Mouse (Mus musculus): ENCODE results near the gene Sgsh. TPM values are rescaled to one million over a fixed set of nuclear protein-coding genes. Genes with fewer than 3 reads are reported as not detected.

Gene Sgsh
- polyA plus RNA-seq, 1 experiment from 2014 or later, result 8.4 TPM

DNA sequence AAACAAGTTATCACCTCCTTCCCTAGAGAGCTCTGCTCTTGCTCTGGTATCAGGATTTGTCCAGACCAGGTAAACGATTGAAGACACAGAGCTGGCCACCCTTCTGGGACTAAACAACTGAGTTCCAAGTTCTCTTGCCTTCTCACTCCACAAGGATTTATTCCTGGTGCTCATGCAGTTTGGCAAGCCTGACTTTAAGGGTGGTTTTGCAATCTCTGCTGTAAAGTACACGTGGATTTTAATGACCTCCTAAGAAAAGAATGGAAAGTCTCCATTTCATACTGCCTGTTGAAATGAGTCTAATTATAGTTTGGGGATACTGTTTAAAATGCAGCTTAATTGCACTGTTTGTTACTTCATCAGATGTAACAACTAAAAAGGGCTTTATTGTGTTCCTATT is 54.4 kb downstream of the Sgsh start:
- H3K4me3 ChIP-seq (ENCODE audit: low read length), result no peak overlapping the region
- H3K27ac ChIP-seq (ENCODE audit: low read length), result no peak overlapping the region
- 9% methylated on average over 2 of the region's 2 CpGs for WGBS
- no peaks in the 10 kb centered on the region for H3K9me3 ChIP-seq (ENCODE audit: control insufficient read depth, low read length)
- H3K9ac ChIP-seq (ENCODE audit: low read length), result no peak overlapping the region
- H3K36me3 ChIP-seq (ENCODE audit: control insufficient read depth, insufficient read depth, low read length), result peaks cover 13% of the 10 kb centered on the region
- peaks cover 20% of the 10 kb centered on the region for H3K4me1 ChIP-seq (replicated peaks; ENCODE audit: control insufficient read depth, insufficient read depth, low read length)
- H3K27me3 ChIP-seq (ENCODE audit: control insufficient read depth, insufficient read depth, low read depth, low read length), result no peaks in the 10 kb centered on the region
- peak overlapping the region; percentile 77; the same call in 1 of the 2 replicates for H3K4me2 ChIP-seq (ENCODE audit: low read depth, low read length)
- ATAC-seq (ENCODE audit: low read depth), result no peak

DNA sequence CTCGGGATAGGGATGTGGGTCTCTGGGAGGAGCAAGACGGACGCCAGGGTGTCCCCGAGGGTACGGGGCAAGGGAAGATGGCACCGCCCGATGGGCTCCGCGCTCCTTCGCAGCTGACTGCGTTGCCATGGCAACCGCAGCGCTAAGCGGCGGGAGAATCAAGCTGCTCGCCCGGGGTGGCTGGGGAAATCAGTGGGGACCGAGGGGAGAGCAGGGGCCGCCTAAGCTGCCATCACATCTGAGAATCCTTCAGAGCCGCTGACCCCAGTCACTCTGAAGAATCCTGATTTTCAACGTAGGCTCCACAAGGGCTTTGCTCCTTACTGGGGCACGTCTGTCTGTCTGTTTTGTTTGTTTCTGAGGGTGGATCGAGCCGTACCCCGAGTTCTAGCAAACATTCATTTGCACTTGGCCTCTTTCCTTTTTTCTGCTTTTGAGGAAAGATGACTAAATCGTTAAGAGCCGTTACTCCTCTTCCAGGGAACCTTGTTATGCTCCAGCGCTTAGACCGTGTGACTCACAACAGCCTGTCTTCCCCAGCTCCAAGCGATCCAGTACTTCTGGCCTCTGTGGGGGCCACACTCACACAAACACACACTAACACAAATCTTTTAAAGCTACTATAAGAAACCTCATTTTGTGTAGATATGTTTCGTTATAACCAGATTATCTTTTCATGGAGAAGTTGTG is 54.9 kb downstream of the Sgsh start:
- peak; percentile 78 for ATAC-seq (ENCODE audit: low read depth)
- Histone ChIP-seq H3K27ac (ENCODE audit: low read length) (peak overlapping the region; percentile 88), H3K4me2 (ENCODE audit: low read depth, low read length) (peak overlapping the region; percentile 77), H3K27me3 (ENCODE audit: control insufficient read depth, insufficient read depth, low read depth, low read length) (no peaks in the 10 kb centered on the region), H3K9me3 (ENCODE audit: control insufficient read depth, low read length) (no peaks in the 10 kb centered on the region), H3K4me1 (replicated peaks; ENCODE audit: control insufficient read depth, insufficient read depth, low read length) (peaks cover 20% of the 10 kb centered on the region), H3K9ac (ENCODE audit: low read length) (peak overlapping the region; percentile 96), H3K36me3 (ENCODE audit: control insufficient read depth, insufficient read depth, low read length) (peaks cover 16% of the 10 kb centered on the region), H3K4me3 (ENCODE audit: low read length) (peak overlapping the region; percentile 93)
- WGBS, result under 1% methylated on average over 31 of the region's 31 CpGs

DNA sequence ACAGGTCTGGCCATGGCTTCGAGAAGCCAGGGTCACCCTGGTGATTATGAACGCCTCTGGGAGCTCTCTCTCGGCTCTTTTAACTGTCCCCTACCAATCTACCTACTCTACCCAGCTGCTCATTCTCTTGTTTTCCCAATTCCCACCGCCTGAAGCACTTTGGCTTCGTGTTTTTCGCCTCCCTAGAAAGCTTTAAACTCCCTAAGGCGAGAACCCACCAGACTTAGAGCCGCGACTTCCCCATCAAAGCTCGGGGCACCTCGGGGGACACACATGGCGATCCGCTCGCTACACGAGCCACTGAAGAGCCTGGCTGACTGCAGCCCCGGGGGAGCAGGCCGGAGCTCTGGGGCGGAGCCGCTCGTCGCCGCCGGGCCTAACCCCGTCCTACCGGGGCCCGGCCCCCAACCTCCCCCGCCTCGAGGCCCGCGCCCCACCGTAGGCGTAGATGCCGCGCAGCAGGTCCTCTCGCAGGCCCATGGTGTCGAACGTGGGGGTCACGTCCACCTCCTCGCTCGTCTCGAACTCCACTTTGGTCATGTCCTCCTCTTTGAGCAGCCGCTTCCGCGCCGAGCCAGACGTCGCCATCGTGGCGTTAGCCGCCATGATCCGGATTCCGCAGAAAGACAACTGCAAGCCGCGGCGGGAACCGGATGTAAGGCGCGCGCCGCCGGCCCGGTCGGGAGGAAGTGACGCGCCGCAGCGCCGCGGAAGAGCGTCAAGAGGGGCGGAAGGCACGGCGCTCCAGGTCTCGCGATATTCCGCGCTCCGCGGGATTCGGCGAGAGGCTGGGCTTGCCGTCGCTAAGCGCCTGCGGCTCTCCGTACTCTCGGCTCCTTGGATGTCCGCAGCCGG is 55.7 kb downstream of the Sgsh start, which contains the start of gene Eif4a3:
Gene Eif4a3 (minus strand): TSS at position 699 of the 855 bp plus-strand sequence.
- H3K9ac ChIP-seq (ENCODE audit: low read length), result peak within 1 kb of the TSS; percentile 96
- under 1% methylated on average over 89 of the region's 89 CpGs for WGBS
- H3K27ac ChIP-seq (ENCODE audit: low read length), result peak within 1 kb of the TSS; percentile 88
- peaks cover 20% of the 10 kb centered on the region for H3K4me1 ChIP-seq (replicated peaks; ENCODE audit: control insufficient read depth, insufficient read depth, low read length)
- no peaks in the 10 kb centered on the region for H3K27me3 ChIP-seq (ENCODE audit: control insufficient read depth, insufficient read depth, low read depth, low read length)
- peaks cover 22% of the 10 kb centered on the region for H3K36me3 ChIP-seq (ENCODE audit: control insufficient read depth, insufficient read depth, low read length)
- peak; percentile 96 for ATAC-seq (ENCODE audit: low read depth)
- no peaks in the 10 kb centered on the region for H3K9me3 ChIP-seq (ENCODE audit: control insufficient read depth, low read length)
- H3K4me3 ChIP-seq (ENCODE audit: low read length), result peak within 1 kb of the TSS; percentile 93
- peak within 1 kb of the TSS; percentile 95 for H3K4me2 ChIP-seq (ENCODE audit: low read depth, low read length)

DNA sequence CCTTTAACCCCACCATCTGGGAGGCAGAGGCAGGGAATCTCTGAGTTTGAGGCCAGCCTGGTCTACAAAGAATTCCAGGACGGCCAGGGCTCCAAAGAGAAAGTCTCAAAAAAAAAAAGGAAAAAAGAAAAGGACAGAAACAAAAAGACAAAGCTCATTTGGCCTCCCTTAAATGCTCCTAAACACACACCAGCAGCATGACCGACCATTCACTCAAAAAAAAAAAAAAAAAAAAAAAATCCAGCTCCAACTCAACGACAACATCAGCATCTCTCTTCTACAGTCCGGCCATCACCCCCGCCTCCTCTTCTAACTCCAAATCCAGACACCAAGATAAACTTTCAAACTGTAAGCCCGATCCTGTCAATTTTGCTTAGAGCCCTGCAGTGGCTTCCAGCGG is 56.4 kb downstream of the Sgsh start:
- no peaks in the 10 kb centered on the region for H3K9me3 ChIP-seq (ENCODE audit: control insufficient read depth, low read length)
- H3K36me3 ChIP-seq (ENCODE audit: control insufficient read depth, insufficient read depth, low read length), result peaks cover 29% of the 10 kb centered on the region
- peak overlapping the region; percentile 96 for H3K9ac ChIP-seq (ENCODE audit: low read length)
- no peak for ATAC-seq (ENCODE audit: low read depth)
- H3K4me2 ChIP-seq (ENCODE audit: low read depth, low read length), result peak overlapping the region; percentile 95
- 10% methylated on average over 7 of the region's 7 CpGs for WGBS
- no peaks in the 10 kb centered on the region for H3K27me3 ChIP-seq (ENCODE audit: control insufficient read depth, insufficient read depth, low read depth, low read length)
- H3K4me3 ChIP-seq (ENCODE audit: low read length), result peak overlapping the region; percentile 93
- peaks cover 20% of the 10 kb centered on the region for H3K4me1 ChIP-seq (replicated peaks; ENCODE audit: control insufficient read depth, insufficient read depth, low read length)
- 0 out of 2 replicates have a peak overlapping the region, but pooled peaks have one; percentile 58 for H3K27ac ChIP-seq (ENCODE audit: low read length)

DNA sequence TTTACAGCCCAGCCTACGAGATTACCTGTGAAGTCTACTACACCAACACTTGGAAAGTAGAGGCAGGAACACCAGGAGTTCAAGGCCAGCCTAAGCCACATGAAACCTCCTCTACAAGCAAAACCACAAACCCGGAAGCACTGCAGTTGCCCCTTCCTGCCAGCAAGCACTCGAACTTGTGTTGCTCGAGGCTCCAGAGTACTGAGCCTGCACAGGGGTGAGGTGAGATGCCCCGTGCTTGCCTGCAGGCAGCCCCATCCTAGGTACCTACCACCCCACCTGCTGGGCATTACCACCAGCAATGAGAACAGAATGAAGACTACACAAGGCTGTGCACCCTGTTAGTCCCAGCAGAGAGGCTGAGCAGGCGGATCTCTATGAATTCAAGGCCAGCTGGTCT is 57.3 kb downstream of the Sgsh start:
- 75% methylated on average over 6 of the region's 6 CpGs for WGBS
- no peak for ATAC-seq (ENCODE audit: low read depth)
- Histone ChIP-seq H3K4me3 (ENCODE audit: low read length) (no peak overlapping the region), H3K9me3 (ENCODE audit: control insufficient read depth, low read length) (no peaks in the 10 kb centered on the region), H3K27ac (ENCODE audit: low read length) (no peak overlapping the region), H3K4me2 (ENCODE audit: low read depth, low read length) (0 out of 2 replicates have a peak overlapping the region, but pooled peaks have one; percentile 95), H3K9ac (ENCODE audit: low read length) (no peak overlapping the region), H3K27me3 (ENCODE audit: control insufficient read depth, insufficient read depth, low read depth, low read length) (no peaks in the 10 kb centered on the region), H3K4me1 (replicated peaks; ENCODE audit: control insufficient read depth, insufficient read depth, low read length) (peaks cover 20% of the 10 kb centered on the region), H3K36me3 (ENCODE audit: control insufficient read depth, insufficient read depth, low read length) (peaks cover 39% of the 10 kb centered on the region)

MicroRNA genes within 50 kb of the gene (microRNA counts, 519-probe panel; counts per million panel counts)
- microRNA mmu-miR-1932, result not detected

Small RNA genes lying within 50 kb of the gene (microRNA-seq; reads per million reads assigned to microRNA genes)
- gene Mir1932, result not detected

Other genes starting within 250 kb of the Sgsh start
- gene Tbc1d16, start 127.0 kb downstream of the Sgsh start, polyA plus RNA-seq (2015; fragmentation: Nextera tagmentation; extraction: Ambion mirVana), result 19.4 and 20.0 TPM in 2 replicates
- 6.3 and 9.2 TPM in 2 replicates for gene Ccdc40, start 127.0 kb downstream of the Sgsh start, polyA plus RNA-seq (2015; fragmentation: Nextera tagmentation; extraction: Ambion mirVana)
- gene Gaa, start 87.6 kb downstream of the Sgsh start, polyA plus RNA-seq (2015; fragmentation: Nextera tagmentation; extraction: Ambion mirVana), result 77.7 and 78.1 TPM in 2 replicates
- 330 and 339 TPM in 2 replicates for gene Eif4a3, start 55.4 kb downstream of the Sgsh start, polyA plus RNA-seq (2015; fragmentation: Nextera tagmentation; extraction: Ambion mirVana)
- 0.05 TPM in 1 of 2 replicates, not detected in the other for gene Card14, start 47.8 kb downstream of the Sgsh start, polyA plus RNA-seq (2015; fragmentation: Nextera tagmentation; extraction: Ambion mirVana)
- 12.4 and 12.6 TPM in 2 replicates for gene Slc26a11, start within 50 bp of the Sgsh start, polyA plus RNA-seq (2015; fragmentation: Nextera tagmentation; extraction: Ambion mirVana)
- 6.8 and 7.5 TPM in 2 replicates for gene Rnf213, start 37.6 kb upstream of the Sgsh start, polyA plus RNA-seq (2015; fragmentation: Nextera tagmentation; extraction: Ambion mirVana)
- 16.0 and 17.9 TPM in 2 replicates for gene Endov, start 135.8 kb upstream of the Sgsh start, polyA plus RNA-seq (2015; fragmentation: Nextera tagmentation; extraction: Ambion mirVana)
- gene Nptx1, start 192.2 kb upstream of the Sgsh start, polyA plus RNA-seq (2015; fragmentation: Nextera tagmentation; extraction: Ambion mirVana), result 1.0 and 1.2 TPM in 2 replicates
- 7.1 TPM in 2 replicates for gene Rptor, start 247.4 kb upstream of the Sgsh start, polyA plus RNA-seq (2015; fragmentation: Nextera tagmentation; extraction: Ambion mirVana)

Data from lung, embryonic 16.5 days (tissue).